Mouse (Mus musculus) urinary bladder, postnatal 14 days (tissue): ENCODE data around the gene Slc16a7.

ENCODE experiments used
- DNase-seq: peaks from one replicate; pipeline ENCODE4 v3.0.0; 2021; ENCODE audit warnings: low spot score

The Slc16a7 gene

GRCm38 (mm10) chr10:125324149-125324834, 65.0 kb downstream of the Slc16a7 start:
- no peak for DNase-seq

- peak; percentile 14 for DNase-seq
These were observed 67.5 kb downstream of the Slc16a7 start for GRCm38 (mm10) chr10:125321446-125322428.

GRCm38 (mm10) chr10:125317317-125317716, 71.9 kb downstream of the Slc16a7 start:
- peak; percentile 20 for DNase-seq

- no peak for DNase-seq
These were observed 78.4 kb downstream of the Slc16a7 start for GRCm38 (mm10) chr10:125310855-125311254.

- peak; percentile 36 for DNase-seq
These were observed 91.2 kb downstream of the Slc16a7 start for GRCm38 (mm10) chr10:125298036-125298435.

GRCm38 (mm10) chr10:125290320-125290719, 98.9 kb downstream of the Slc16a7 start:
- no peak for DNase-seq

- no peak for DNase-seq
These were observed 100.7 kb downstream of the Slc16a7 start for GRCm38 (mm10) chr10:125288560-125288959.

- no peak for DNase-seq
These were observed 103.9 kb downstream of the Slc16a7 start for GRCm38 (mm10) chr10:125285386-125285785.

- DNase-seq: no peak
These were observed 114.0 kb downstream of the Slc16a7 start for GRCm38 (mm10) chr10:125275149-125275848.

- no peak for DNase-seq
These were observed 114.6 kb downstream of the Slc16a7 start for GRCm38 (mm10) chr10:125274519-125275148.

GRCm38 (mm10) chr10:125273759-125274158, 115.5 kb downstream of the Slc16a7 start:
- DNase-seq: no peak

GRCm38 (mm10) chr10:125271448-125271847, 117.8 kb downstream of the Slc16a7 start:
- no peak for DNase-seq

GRCm38 (mm10) chr10:125270266-125270665, 119.0 kb downstream of the Slc16a7 start:
- DNase-seq: no peak

GRCm38 (mm10) chr10:125266322-125266721, 122.9 kb downstream of the Slc16a7 start:
- DNase-seq: no peak

- DNase-seq: peak; percentile 38
These were observed 123.4 kb downstream of the Slc16a7 start for GRCm38 (mm10) chr10:125265901-125266300.

- DNase-seq: peak; percentile 60
These were observed 123.8 kb downstream of the Slc16a7 start for GRCm38 (mm10) chr10:125265467-125265866.

GRCm38 (mm10) chr10:125264938-125265337, 124.3 kb downstream of the Slc16a7 start:
- DNase-seq: peak; percentile 61

- DNase-seq: no peak
These were observed 133.4 kb downstream of the Slc16a7 start for GRCm38 (mm10) chr10:125255904-125256303.

GRCm38 (mm10) chr10:125214536-125214935, 174.7 kb downstream of the Slc16a7 start:
- DNase-seq: no peak

GRCm38 (mm10) chr10:125213805-125214204, 175.5 kb downstream of the Slc16a7 start:
- no peak for DNase-seq

GRCm38 (mm10) chr10:125187544-125187943, 201.7 kb downstream of the Slc16a7 start:
- no peak for DNase-seq

- no peak for DNase-seq
These were observed 203.9 kb downstream of the Slc16a7 start for GRCm38 (mm10) chr10:125185387-125185786.
